14 mouse cellular contexts compared by ENCODE assay signal in genomic region chr3:95240900-95241299, GRCm38 (mm10). TPM values are rescaled to one million over a fixed set of nuclear protein-coding genes. Genes with fewer than 3 reads are reported as not detected.
DNase-seq lines count a peak whose midpoint lies in the region; ATAC-seq and TF ChIP-seq lines count a peak whose summit lies in the region.
"Had no signal": no experiment of that assay in that cellular context is flagged by ENCODE, and none has a peak within 500 bp of the region (broad histone marks: within the 10 kb centered on the region; RNA-seq: fewer than 3 reads in every experiment).

No protein-coding gene starts in this region.

- peaks cover 10% of the 10 kb centered on the region for H3K36me3 ChIP-seq in heart, postnatal 0 days (replicated peaks; ENCODE audit: control insufficient read depth, insufficient read depth, low read length)
- peaks cover 27% of the 10 kb centered on the region for H3K36me3 ChIP-seq in midbrain, embryonic 14.5 days (ENCODE audit: control insufficient read depth, insufficient read depth, low read length)
- peaks cover 16% of the 10 kb centered on the region for H3K36me3 ChIP-seq in midbrain, embryonic 15.5 days (replicated peaks)
- H3K36me3 ChIP-seq in intestine, embryonic 15.5 days, result peaks cover 2% of the 10 kb centered on the region
- peaks cover 19% of the 10 kb centered on the region; the same call in 1 of the 2 replicates for H3K36me3 ChIP-seq in stomach, embryonic 14.5 days (ENCODE audit: control insufficient read depth, insufficient read depth, low read length)

- H3K9ac ChIP-seq in heart, postnatal 0 days (replicated peaks; ENCODE audit: low read depth, low read length), result peak overlapping the region; percentile 19; the same call in 1 of the 2 replicates
- H3K9ac ChIP-seq in midbrain, embryonic 14.5 days (replicated peaks; ENCODE audit: low read length), result peak overlapping the region; percentile 6; the same call in 1 of the 2 replicates
- H3K9ac ChIP-seq in midbrain, embryonic 15.5 days, result no peak overlapping the region
- peak overlapping the region; percentile 21 for H3K9ac ChIP-seq in intestine, embryonic 15.5 days
- H3K9ac ChIP-seq in stomach, embryonic 14.5 days (replicated peaks; ENCODE audit: low read depth, low read length), result no peak overlapping the region

- H3K27me3 ChIP-seq in heart, postnatal 0 days (ENCODE audit: control insufficient read depth, insufficient read depth, low read length), result no peaks in the 10 kb centered on the region
- H3K27me3 ChIP-seq in midbrain, embryonic 14.5 days (ENCODE audit: control insufficient read depth, insufficient read depth, low read length), result no peaks in the 10 kb centered on the region
- H3K27me3 ChIP-seq in midbrain, embryonic 15.5 days (replicated peaks), result no peaks in the 10 kb centered on the region
- no peaks in the 10 kb centered on the region for H3K27me3 ChIP-seq in intestine, embryonic 15.5 days (replicated peaks)
- no peaks in the 10 kb centered on the region for H3K27me3 ChIP-seq in stomach, embryonic 14.5 days (ENCODE audit: control insufficient read depth, insufficient read depth, low read length)

- no peak overlapping the region for H3K4me2 ChIP-seq in heart, postnatal 0 days (ENCODE audit: low read depth, low read length)
- H3K4me2 ChIP-seq in midbrain, embryonic 14.5 days (ENCODE audit: low read length), result no peak overlapping the region
- no peak overlapping the region for H3K4me2 ChIP-seq in midbrain, embryonic 15.5 days
- H3K4me2 ChIP-seq in intestine, embryonic 15.5 days (replicated peaks), result no peak overlapping the region; the same call in 1 of the 2 replicates
- peak overlapping the region; percentile 20; the same call in 1 of the 2 replicates for H3K4me2 ChIP-seq in stomach, embryonic 14.5 days (replicated peaks; ENCODE audit: low read depth, low read length)

- no peak overlapping the region for H3K4me3 ChIP-seq in heart, postnatal 0 days (ENCODE audit: low read depth, low read length)
- H3K4me3 ChIP-seq in midbrain, embryonic 14.5 days (replicated peaks; ENCODE audit: low read depth, low read length), result no peak overlapping the region
- no peak overlapping the region for H3K4me3 ChIP-seq in midbrain, embryonic 15.5 days
- H3K4me3 ChIP-seq in intestine, embryonic 15.5 days (replicated peaks), result no peak overlapping the region
- H3K4me3 ChIP-seq in stomach, embryonic 14.5 days (ENCODE audit: low read depth, low read length), result no peak overlapping the region

- H3K4me1 ChIP-seq in heart, postnatal 0 days (ENCODE audit: control insufficient read depth, insufficient read depth), result 0 out of 2 replicates have a peak, but pooled peaks cover 5% of the 10 kb centered on the region
- no peaks in the 10 kb centered on the region for H3K4me1 ChIP-seq in midbrain, embryonic 14.5 days (ENCODE audit: control insufficient read depth, insufficient read depth, low read length)
- H3K4me1 ChIP-seq in midbrain, embryonic 15.5 days, result no peaks in the 10 kb centered on the region
- H3K4me1 ChIP-seq in intestine, embryonic 15.5 days (replicated peaks), result 0 out of 2 replicates have a peak, but pooled peaks cover 4% of the 10 kb centered on the region
- no peaks in the 10 kb centered on the region for H3K4me1 ChIP-seq in stomach, embryonic 14.5 days (ENCODE audit: control insufficient read depth, insufficient read depth, low read length)

- WGBS in heart, postnatal 0 days, result 37% methylated on average over 17 of the region's 17 CpGs
- 40% methylated on average over 17 of the region's 17 CpGs for WGBS in midbrain, embryonic 14.5 days
- whole genome bisulfite sequencing in midbrain, embryonic 15.5 days, result 45% methylated on average over 17 of the region's 17 CpGs
- 34% methylated on average over 17 of the region's 17 CpGs for WGBS in intestine, embryonic 15.5 days
- 29% methylated on average over 17 of the region's 17 CpGs for WGBS in stomach, embryonic 14.5 days

- intact Hi-C loops in heart, postnatal 25 days (cut with DNase I), result no loop called here
- intact Hi-C loops in left cerebral cortex, postnatal 14 days (cut with DNase I), result no loop called here

- no peak overlapping the region for H3K27ac ChIP-seq in heart, postnatal 0 days (ENCODE audit: low read depth)
- H3K27ac ChIP-seq in midbrain, embryonic 14.5 days (replicated peaks; ENCODE audit: low read depth, low read length), result no peak overlapping the region
- H3K27ac ChIP-seq in midbrain, embryonic 15.5 days, result no peak overlapping the region
- no peak overlapping the region for H3K27ac ChIP-seq in intestine, embryonic 15.5 days
- H3K27ac ChIP-seq in stomach, embryonic 14.5 days (ENCODE audit: low read length), result no peak overlapping the region

- TF ChIP-seq EP300 in heart, postnatal 0 days (IDR thresholded peaks at IDR 0.05; ENCODE audit: low read depth), result no peak

- no peaks in the 10 kb centered on the region for H3K9me3 ChIP-seq in heart, postnatal 0 days (replicated peaks; ENCODE audit: control insufficient read depth, low read length)
- no peaks in the 10 kb centered on the region for H3K9me3 ChIP-seq in midbrain, embryonic 14.5 days (ENCODE audit: control insufficient read depth, low read length)
- H3K9me3 ChIP-seq in midbrain, embryonic 15.5 days, result no peaks in the 10 kb centered on the region
- no peaks in the 10 kb centered on the region for H3K9me3 ChIP-seq in intestine, embryonic 15.5 days
- no peaks in the 10 kb centered on the region for H3K9me3 ChIP-seq in stomach, embryonic 14.5 days (ENCODE audit: control insufficient read depth, low read depth, low read length)

- TF ChIP-seq CTCF in heart, postnatal 0 days (IDR thresholded peaks at IDR 0.05; ENCODE audit: low read depth), result no peak

- no peak for DNase-seq in heart, postnatal 0 days (ENCODE audit: low spot score)
- no peak for DNase-seq in heart, postnatal 25 days (ENCODE audit: low spot score)
- DNase-seq in midbrain, embryonic 14.5 days, result no peak
- no peak for DNase-seq in layer of hippocampus, adult 18-20 months (ENCODE audit: low spot score in 2 of 2)
- no peak for DNase-seq in left cerebral cortex, postnatal 14 days (ENCODE audit: low spot score in 2 of 2)
- DNase-seq: adrenal gland, postnatal 25 days; cerebellum, adult 9-10 months; kidney, adult 9 months; left cerebral cortex, postnatal 4 days; spleen, adult 18-20 months had no signal

- ATAC-seq in heart, postnatal 0 days (ENCODE audit: insufficient read depth, low read depth), result peak; percentile 8; the same call in 1 of the 2 replicates
- no peak for ATAC-seq in midbrain, embryonic 14.5 days (ENCODE audit: low FRiP score, low TSS enrichment)
- no peak for ATAC-seq in midbrain, embryonic 15.5 days (replicated peaks)
- peak; percentile 34; the same call in 1 of the 2 replicates for ATAC-seq in intestine, embryonic 15.5 days
- no peak for ATAC-seq in stomach, embryonic 14.5 days (ENCODE audit: insufficient number of reproducible peaks, insufficient read depth, low FRiP score, low read depth)
- ATAC-seq: forebrain, embryonic 16.5 days had no signal

RNA-seq across cellular contexts. Expression of gene Gm128, which starts 0.5 kb away (rescaled TPM):
- total RNA-seq in heart, postnatal 0 days (2014; rRNA removed; ENCODE audit: low replicate concordance), result 1.1 TPM in 1 of 2 replicates, not detected in the other
- polyA plus RNA-seq in heart, postnatal 0 days (2015; fragmentation: Nextera tagmentation; extraction: Ambion mirVana), result 0.07 TPM in 1 of 2 replicates, not detected in the other
- total RNA-seq in heart, postnatal 25 days (2021), result not detected
- 0.11 and 0.15 TPM in 2 replicates for polyA plus RNA-seq in midbrain, embryonic 14.5 days (2014; fragmentation: Nextera tagmentation; extraction: Ambion mirVana)
- polyA plus RNA-seq in midbrain, embryonic 15.5 days (2015; fragmentation: Nextera tagmentation; extraction: Ambion mirVana), result 0.11 and 0.19 TPM in 2 replicates
- polyA plus RNA-seq in intestine, embryonic 15.5 days (2015; fragmentation: Nextera tagmentation; extraction: Ambion mirVana), result 0.16 and 0.20 TPM in 2 replicates
- 0.71 and 1.3 TPM in 2 replicates for polyA plus RNA-seq in stomach, embryonic 14.5 days (2014; fragmentation: Nextera tagmentation; extraction: Ambion mirVana)
- under 1 TPM in 1 of 2 experiments, not detected in 1; 0.15 TPM for total RNA-seq in layer of hippocampus, adult 18-20 months (2021)
- not detected for total RNA-seq in left cerebral cortex, postnatal 14 days (2021)
- total RNA-seq: left cerebral cortex, postnatal 4 days had no signal
- polyA plus RNA-seq: forebrain, embryonic 16.5 days had no signal

RNA-seq across cellular contexts. Expression of gene Mllt11, which starts 8.9 kb away (rescaled TPM):
- total RNA-seq in heart, postnatal 0 days (2014; rRNA removed; ENCODE audit: low replicate concordance), result 4.3 and 6.1 TPM in 2 replicates
- polyA plus RNA-seq in heart, postnatal 0 days (2015; fragmentation: Nextera tagmentation; extraction: Ambion mirVana), result 8.9 and 9.0 TPM in 2 replicates
- 1 to 10 TPM; 6.6 to 7.5 TPM for total RNA-seq in heart, postnatal 25 days (2021)
- 545 and 586 TPM in 2 replicates for polyA plus RNA-seq in midbrain, embryonic 14.5 days (2014; fragmentation: Nextera tagmentation; extraction: Ambion mirVana)
- polyA plus RNA-seq in midbrain, embryonic 15.5 days (2015; fragmentation: Nextera tagmentation; extraction: Ambion mirVana), result 358 and 361 TPM in 2 replicates
- 19.0 and 20.2 TPM in 2 replicates for polyA plus RNA-seq in intestine, embryonic 15.5 days (2015; fragmentation: Nextera tagmentation; extraction: Ambion mirVana)
- polyA plus RNA-seq in stomach, embryonic 14.5 days (2014; fragmentation: Nextera tagmentation; extraction: Ambion mirVana), result 38.9 and 42.4 TPM in 2 replicates
- total RNA-seq in layer of hippocampus, adult 18-20 months (2021), result 100 to 1,000 TPM; 263 to 266 TPM
- 100 to 1,000 TPM; 468 to 474 TPM for total RNA-seq in left cerebral cortex, postnatal 14 days (2021)

RNA-seq across cellular contexts. Expression of gene Bnipl, which starts 10.1 kb away (rescaled TPM):
- total RNA-seq in heart, postnatal 0 days (2014; rRNA removed; ENCODE audit: low replicate concordance), result 3.9 TPM in 1 of 2 replicates, not detected in the other
- not detected in 2 replicates for polyA plus RNA-seq in heart, postnatal 0 days (2015; fragmentation: Nextera tagmentation; extraction: Ambion mirVana)
- total RNA-seq in heart, postnatal 25 days (2021), result not detected
- not detected in 2 replicates for polyA plus RNA-seq in midbrain, embryonic 14.5 days (2014; fragmentation: Nextera tagmentation; extraction: Ambion mirVana)
- polyA plus RNA-seq in midbrain, embryonic 15.5 days (2015; fragmentation: Nextera tagmentation; extraction: Ambion mirVana), result 0.22 and 0.33 TPM in 2 replicates
- polyA plus RNA-seq in intestine, embryonic 15.5 days (2015; fragmentation: Nextera tagmentation; extraction: Ambion mirVana), result 0.36 and 0.56 TPM in 2 replicates
- 8.2 and 8.4 TPM in 2 replicates for polyA plus RNA-seq in stomach, embryonic 14.5 days (2014; fragmentation: Nextera tagmentation; extraction: Ambion mirVana)
- under 1 TPM in 1 of 2 experiments, not detected in 1; 0.37 TPM for total RNA-seq in layer of hippocampus, adult 18-20 months (2021)
- total RNA-seq in left cerebral cortex, postnatal 14 days (2021), result under 1 TPM in 1 of 2 experiments, not detected in 1; 0.33 TPM

RNA-seq across cellular contexts. Expression of gene Cdc42se1, which starts 12.4 kb away (rescaled TPM):
- total RNA-seq in heart, postnatal 0 days (2014; rRNA removed; ENCODE audit: low replicate concordance), result 75.5 and 78.2 TPM in 2 replicates
- 33.6 TPM in 2 replicates for polyA plus RNA-seq in heart, postnatal 0 days (2015; fragmentation: Nextera tagmentation; extraction: Ambion mirVana)
- 10 to 100 TPM; 19.9 to 26.0 TPM for total RNA-seq in heart, postnatal 25 days (2021)
- 58.3 and 64.5 TPM in 2 replicates for polyA plus RNA-seq in midbrain, embryonic 14.5 days (2014; fragmentation: Nextera tagmentation; extraction: Ambion mirVana)
- 49.3 and 58.5 TPM in 2 replicates for polyA plus RNA-seq in midbrain, embryonic 15.5 days (2015; fragmentation: Nextera tagmentation; extraction: Ambion mirVana)
- 70.2 and 74.3 TPM in 2 replicates for polyA plus RNA-seq in intestine, embryonic 15.5 days (2015; fragmentation: Nextera tagmentation; extraction: Ambion mirVana)
- 125 and 126 TPM in 2 replicates for polyA plus RNA-seq in stomach, embryonic 14.5 days (2014; fragmentation: Nextera tagmentation; extraction: Ambion mirVana)
- 10 to 100 TPM; 72.7 to 72.9 TPM for total RNA-seq in layer of hippocampus, adult 18-20 months (2021)
- total RNA-seq in left cerebral cortex, postnatal 14 days (2021), result 10 to 100 TPM; 67.3 to 71.2 TPM

RNA-seq across cellular contexts. Expression of gene Gabpb2, which starts 23.2 kb away (rescaled TPM):
- 6.6 and 7.2 TPM in 2 replicates for total RNA-seq in heart, postnatal 0 days (2014; rRNA removed; ENCODE audit: low replicate concordance)
- polyA plus RNA-seq in heart, postnatal 0 days (2015; fragmentation: Nextera tagmentation; extraction: Ambion mirVana), result 3.1 TPM in 2 replicates
- 10 to 100 TPM; 12.7 to 14.1 TPM for total RNA-seq in heart, postnatal 25 days (2021)
- polyA plus RNA-seq in midbrain, embryonic 14.5 days (2014; fragmentation: Nextera tagmentation; extraction: Ambion mirVana), result 3.7 and 4.2 TPM in 2 replicates
- polyA plus RNA-seq in midbrain, embryonic 15.5 days (2015; fragmentation: Nextera tagmentation; extraction: Ambion mirVana), result 3.4 and 3.7 TPM in 2 replicates
- 8.0 and 8.5 TPM in 2 replicates for polyA plus RNA-seq in intestine, embryonic 15.5 days (2015; fragmentation: Nextera tagmentation; extraction: Ambion mirVana)
- 15.1 and 18.4 TPM in 2 replicates for polyA plus RNA-seq in stomach, embryonic 14.5 days (2014; fragmentation: Nextera tagmentation; extraction: Ambion mirVana)
- total RNA-seq in layer of hippocampus, adult 18-20 months (2021), result 10 to 100 TPM; 12.7 to 13.2 TPM
- 1 to 10 TPM; 7.5 to 7.8 TPM for total RNA-seq in left cerebral cortex, postnatal 14 days (2021)

Comparison
In these comparisons a context has a peak if more than half of its experiments do, and no peak if none do; other contexts are left out.
1. H3K9ac ChIP-seq: peak in heart, postnatal 0 days (single experiment), midbrain, embryonic 14.5 days (single experiment) and intestine, embryonic 15.5 days (single experiment); none in midbrain, embryonic 15.5 days (single experiment) and stomach, embryonic 14.5 days (single experiment).
2. ATAC-seq: peak in heart, postnatal 0 days (single experiment) and intestine, embryonic 15.5 days (single experiment); none in midbrain, embryonic 14.5 days (single experiment), midbrain, embryonic 15.5 days (single experiment) and stomach, embryonic 14.5 days (single experiment).